15 mouse cellular contexts compared by ENCODE assay signal in the genomic region with DNA sequence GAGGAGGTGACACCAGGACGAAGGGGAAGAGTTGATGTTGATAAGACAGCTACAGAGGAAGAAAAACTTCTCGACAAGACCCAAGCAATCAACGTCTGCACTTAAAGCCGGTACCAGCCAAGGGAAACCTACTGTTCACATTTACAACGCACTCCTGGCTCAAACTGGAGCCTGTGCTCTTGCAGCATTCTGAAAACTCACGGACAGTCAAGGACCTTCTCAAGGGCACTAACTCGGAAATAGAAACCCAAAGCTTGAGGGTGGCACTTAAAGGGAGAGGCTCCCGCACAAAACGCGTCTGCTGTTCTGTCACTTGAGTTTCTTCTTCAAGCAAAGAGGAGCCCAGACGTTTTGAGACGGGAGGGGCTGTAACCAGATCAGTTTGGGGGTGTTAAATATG.
DNase-seq lines count a peak whose midpoint lies in the region; ATAC-seq and TF ChIP-seq lines count a peak whose summit lies in the region.
"Had no signal": no experiment of that assay in that cellular context is flagged by ENCODE, and none has a peak within 500 bp of the region (broad histone marks: within the 10 kb centered on the region; RNA-seq: fewer than 3 reads in every experiment).

No protein-coding gene starts in this region.

- H3K4me3 ChIP-seq in lung, postnatal 0 days (ENCODE audit: low read depth, low read length): no peak overlapping the region
- no peak overlapping the region for H3K4me3 ChIP-seq in heart, embryonic 14.5 days (ENCODE audit: control insufficient read depth in 1 of 2, insufficient read depth in 1 of 2, low read depth in 1 of 2, low read length in 2 of 2)
- no peak overlapping the region for H3K4me3 ChIP-seq in liver, postnatal 0 days (ENCODE audit: low read depth, low read length)
- no peak overlapping the region for H3K4me3 ChIP-seq in midbrain, embryonic 13.5 days (replicated peaks)
- H3K4me3 ChIP-seq: embryonic facial prominence, embryonic 13.5 days; hindbrain, embryonic 10.5 days; limb, embryonic 15.5 days had no signal

- WGBS in lung, postnatal 0 days: 48% methylated on average over 12 of the region's 12 CpGs
- WGBS in heart, embryonic 14.5 days: 26% methylated on average over 12 of the region's 12 CpGs
- WGBS in liver, postnatal 0 days (ENCODE audit: insufficient replicate concordance): 62% methylated on average over 12 of the region's 12 CpGs
- WGBS in midbrain, embryonic 13.5 days: 88% methylated on average over 12 of the region's 12 CpGs

- TF ChIP-seq CTCF in lung, postnatal 0 days (IDR thresholded peaks at IDR 0.05): no peak
- TF ChIP-seq CTCF in liver, postnatal 0 days (IDR thresholded peaks at IDR 0.05; ENCODE audit: low read depth): no peak

- no peaks in the 10 kb centered on the region for H3K36me3 ChIP-seq in lung, postnatal 0 days (ENCODE audit: insufficient read depth, low read length)
- H3K36me3 ChIP-seq in heart, embryonic 14.5 days (ENCODE audit: control insufficient read depth, insufficient read depth, low read length): no peaks in the 10 kb centered on the region
- H3K36me3 ChIP-seq in liver, postnatal 0 days (replicated peaks; ENCODE audit: insufficient read depth, low read length): no peaks in the 10 kb centered on the region
- H3K36me3 ChIP-seq in midbrain, embryonic 13.5 days: no peaks in the 10 kb centered on the region
- H3K36me3 ChIP-seq: embryonic facial prominence, embryonic 13.5 days; hindbrain, embryonic 10.5 days; limb, embryonic 15.5 days had no signal

- H3K9ac ChIP-seq in lung, postnatal 0 days (replicated peaks; ENCODE audit: low read depth): no peak overlapping the region
- no peak overlapping the region for H3K9ac ChIP-seq in heart, embryonic 14.5 days (ENCODE audit: low read length)
- H3K9ac ChIP-seq in liver, postnatal 0 days (replicated peaks): no peak overlapping the region
- H3K9ac ChIP-seq in midbrain, embryonic 13.5 days (replicated peaks): no peak overlapping the region
- H3K9ac ChIP-seq: embryonic facial prominence, embryonic 13.5 days; limb, embryonic 15.5 days had no signal

- H3K4me2 ChIP-seq in lung, postnatal 0 days (replicated peaks; ENCODE audit: low read depth, low read length): no peak overlapping the region
- peak overlapping the region; percentile 8 for H3K4me2 ChIP-seq in heart, embryonic 14.5 days (ENCODE audit: low read length)
- H3K4me2 ChIP-seq in liver, postnatal 0 days (ENCODE audit: low read depth, low read length): no peak overlapping the region
- no peak overlapping the region for H3K4me2 ChIP-seq in midbrain, embryonic 13.5 days (replicated peaks)
- H3K4me2 ChIP-seq: embryonic facial prominence, embryonic 13.5 days; limb, embryonic 15.5 days had no signal

- peak; percentile 22; the same call in 1 of the 2 replicates for TF ChIP-seq EP300 in lung, postnatal 0 days (IDR thresholded peaks at IDR 0.05)
- TF ChIP-seq EP300 in liver, postnatal 0 days (IDR thresholded peaks at IDR 0.05; ENCODE audit: low read depth): no peak

- H3K27ac ChIP-seq in lung, postnatal 0 days (ENCODE audit: low read length): no peak overlapping the region
- peak overlapping the region; percentile 37 to 68 for H3K27ac ChIP-seq in heart, embryonic 14.5 days (replicated peaks in 1 of 2; ENCODE audit: control insufficient read depth in 1 of 2, insufficient read depth in 1 of 2, low read depth in 2 of 2, low read length in 2 of 2)
- H3K27ac ChIP-seq in liver, postnatal 0 days (ENCODE audit: low read depth): no peak overlapping the region
- H3K27ac ChIP-seq in midbrain, embryonic 13.5 days: no peak overlapping the region
- H3K27ac ChIP-seq: embryonic facial prominence, embryonic 13.5 days; hindbrain, embryonic 10.5 days; limb, embryonic 15.5 days had no signal

- ATAC-seq in lung, postnatal 0 days: peak; percentile 85
- no peak for ATAC-seq in heart, embryonic 14.5 days (ENCODE audit: insufficient number of reproducible peaks, insufficient read depth, low FRiP score, low read depth)
- ATAC-seq in liver, postnatal 0 days: no peak
- no peak for ATAC-seq in midbrain, embryonic 13.5 days
- ATAC-seq: inflammation-experienced regulatory T-cells, adult 6 months had no signal

- H3K9me3 ChIP-seq in lung, postnatal 0 days (ENCODE audit: low read length): no peaks in the 10 kb centered on the region
- H3K9me3 ChIP-seq in heart, embryonic 14.5 days (ENCODE audit: control insufficient read depth, low read length): no peaks in the 10 kb centered on the region
- no peaks in the 10 kb centered on the region for H3K9me3 ChIP-seq in liver, postnatal 0 days (ENCODE audit: low read length)
- no peaks in the 10 kb centered on the region for H3K9me3 ChIP-seq in midbrain, embryonic 13.5 days
- H3K9me3 ChIP-seq: embryonic facial prominence, embryonic 13.5 days; hindbrain, embryonic 10.5 days; limb, embryonic 15.5 days had no signal

- no peaks in the 10 kb centered on the region for H3K27me3 ChIP-seq in lung, postnatal 0 days (replicated peaks; ENCODE audit: insufficient read depth, low read length)
- H3K27me3 ChIP-seq in heart, embryonic 14.5 days (ENCODE audit: control insufficient read depth, insufficient read depth, low read length): no peaks in the 10 kb centered on the region
- no peaks in the 10 kb centered on the region for H3K27me3 ChIP-seq in liver, postnatal 0 days (ENCODE audit: insufficient read depth, low read length)
- H3K27me3 ChIP-seq in midbrain, embryonic 13.5 days: no peaks in the 10 kb centered on the region
- H3K27me3 ChIP-seq: embryonic facial prominence, embryonic 13.5 days; limb, embryonic 15.5 days had no signal

- no peaks in the 10 kb centered on the region for H3K4me1 ChIP-seq in lung, postnatal 0 days (ENCODE audit: insufficient read depth, low read depth, low read length)
- peaks cover 7 to 8% of the 10 kb centered on the region in 2 experiments; a peak in 3 of 4 replicates for H3K4me1 ChIP-seq in heart, embryonic 14.5 days (ENCODE audit: control insufficient read depth in 2 of 2, insufficient read depth in 2 of 2, low read length in 2 of 2)
- H3K4me1 ChIP-seq in liver, postnatal 0 days (ENCODE audit: insufficient read depth): no peaks in the 10 kb centered on the region
- no peaks in the 10 kb centered on the region for H3K4me1 ChIP-seq in midbrain, embryonic 13.5 days (replicated peaks)
- H3K4me1 ChIP-seq: embryonic facial prominence, embryonic 13.5 days; hindbrain, embryonic 10.5 days; limb, embryonic 15.5 days had no signal

- DNase-seq in lung, postnatal 0 days (ENCODE audit: low spot score): peak; percentile 75
- DNase-seq in lung, postnatal 4 days: no peak
- peak; percentile 9 for DNase-seq in adrenal gland, postnatal 25 days
- peak; percentile 45 for DNase-seq in lung, postnatal 36 days
- DNase-seq in liver, postnatal 0 days: no peak
- DNase-seq: cerebellum, adult 11 months; gastrocnemius, postnatal 14 days; layer of hippocampus, adult 9-11 months; thymus, postnatal 36 days had no signal

Comparison
In these comparisons a context has a peak if more than half of its experiments do, and no peak if none do; other contexts are left out.
1. DNase-seq: peak in lung, postnatal 0 days (single experiment), adrenal gland, postnatal 25 days (single experiment) and lung, postnatal 36 days (single experiment); none in lung, postnatal 4 days (0 of 2) and liver, postnatal 0 days (single experiment).
2. H3K27ac ChIP-seq: peak in heart, embryonic 14.5 days (2 of 2); none in lung, postnatal 0 days (single experiment), liver, postnatal 0 days (single experiment) and midbrain, embryonic 13.5 days (single experiment).